Mouse (Mus musculus) myocyte (in vitro differentiated cells): ENCODE results near the gene Dip2c. TPM values are rescaled to one million over a fixed set of nuclear protein-coding genes. Genes with fewer than 3 reads are reported as not detected.
A peak's percentile ranks its signal among the peaks of the same experiment; 100 is the strongest.

Experiments used
- H3K27me3 ChIP-seq: one replicate; pipeline ENCODE4 v1.6.1; 2011; ENCODE audit not compliant: control insufficient read depth, insufficient read depth, insufficient read length
- H3K36me3 ChIP-seq: one replicate; pipeline ENCODE4 v1.6.1; 2011; ENCODE audit not compliant: control insufficient read depth, insufficient read depth
- H3K4me2 ChIP-seq: one replicate; pipeline ENCODE4 v1.6.1; 2011; ENCODE audit warnings: low read depth, control low read depth
- H3K4me3 ChIP-seq: one replicate; pipeline ENCODE4 v1.5.1; 2011; ENCODE audit warnings: mild to moderate bottlenecking, control low read depth, moderate library complexity
- H3K79me2 ChIP-seq: one replicate; pipeline ENCODE4 v1.6.1; 2011; ENCODE audit not compliant: control insufficient read depth, insufficient read depth
- H3ac ChIP-seq: one replicate; pipeline ENCODE4 v1.6.1; 2011; ENCODE audit not compliant: control insufficient read depth, insufficient read length
- CEBPB ChIP-seq: IDR thresholded peaks from 2 replicates; pipeline ENCODE4 v1.6.1; 2011; ENCODE audit warnings: mild to moderate bottlenecking, moderate library complexity; ENCODE audit not compliant: poor library complexity, insufficient read depth, severe bottlenecking
- E2F4 ChIP-seq: IDR thresholded peaks from one replicate; pipeline ENCODE4 v1.6.1; 2011; ENCODE audit warnings: mild to moderate bottlenecking, control low read depth, moderate library complexity; ENCODE audit not compliant: insufficient read depth
- MAX ChIP-seq: IDR thresholded peaks from one replicate; pipeline ENCODE4 v1.6.1; 2011; ENCODE audit warnings: low read depth, mild to moderate bottlenecking, control low read depth
- MYOD1 ChIP-seq, 3 experiments: IDR thresholded peaks; one replicate each; pipeline ENCODE4 v1.6.1; 2011; ENCODE audit warnings: control low read depth in 2 of 3, low read depth in 2 of 3, mild to moderate bottlenecking in 2 of 3, moderate library complexity in 1 of 3; ENCODE audit not compliant: insufficient read length in 2 of 3, control insufficient read depth in 1 of 3
- MYOG ChIP-seq, 3 experiments: IDR thresholded peaks; one replicate each; pipeline ENCODE4 v1.6.1; 2011; ENCODE audit warnings: control low read depth in 2 of 3, low read depth in 2 of 3, mild to moderate bottlenecking in 2 of 3; ENCODE audit not compliant: insufficient read length in 2 of 3, control insufficient read depth in 1 of 3, insufficient read depth in 1 of 3
- POLR2A ChIP-seq: IDR thresholded peaks from one replicate; pipeline ENCODE4 v1.6.1; 2011; ENCODE audit warnings: low read depth, mild to moderate bottlenecking, control low read depth, moderate library complexity; ENCODE audit not compliant: insufficient read length
- POLR2AphosphoS2 ChIP-seq: IDR thresholded peaks from one replicate; pipeline ENCODE4 v1.6.1; 2011; ENCODE audit warnings: low read depth, control low read depth; ENCODE audit not compliant: insufficient read length
- REST ChIP-seq: IDR thresholded peaks from one replicate; pipeline ENCODE4 v1.6.1; 2011; ENCODE audit warnings: mild to moderate bottlenecking, control low read depth, moderate library complexity; ENCODE audit not compliant: insufficient read depth, insufficient read length
- SRF ChIP-seq: IDR thresholded peaks from one replicate; pipeline ENCODE4 v1.6.1; 2011; ENCODE audit warnings: low read depth; ENCODE audit not compliant: control insufficient read depth, insufficient read length
- TCF12 ChIP-seq: IDR thresholded peaks from one replicate; pipeline ENCODE4 v1.6.1; 2011; ENCODE audit warnings: mild to moderate bottlenecking, control low read depth; ENCODE audit not compliant: poor library complexity, insufficient read depth, severe bottlenecking
- TCF3 ChIP-seq: IDR thresholded peaks from one replicate; pipeline ENCODE4 v1.6.1; 2011; ENCODE audit warnings: low read depth, control low read depth; ENCODE audit not compliant: insufficient read length
- USF1 ChIP-seq: IDR thresholded peaks from one replicate; pipeline ENCODE4 v1.6.1; 2011; ENCODE audit warnings: low read depth, mild to moderate bottlenecking, control low read depth, moderate library complexity
- polyA plus RNA-seq: library from polyadenylated mRNA; unstranded; fragments of >200 nt; fragmentation: generic; extraction: Trizol; gene quantifications from one replicate; pipeline ENCODE4 v1.2.1, GENCODE M21; 2012; ENCODE audit warnings: missing spikeins

Dip2c gene
- polyA plus RNA-seq, result 17.8 TPM

- H3K4me2 ChIP-seq, result peak within 1 kb of the TSS; percentile 79
- H3K79me2 ChIP-seq, result peaks cover 42% of the 10 kb centered on the region
- TF ChIP-seq MYOD1 (IDR thresholded peaks at IDR 0.05; ENCODE audit: control insufficient read depth in 1 of 3, insufficient read length in 2 of 3, low read depth in 2 of 3) (peak in 1 of 3 experiments; percentile 26), TCF3 (no peak), MAX (no peak), SRF (no peak), TCF12 (no peak), E2F4 (no peak), MYOG (IDR thresholded peaks at IDR 0.05; ENCODE audit: control insufficient read depth in 1 of 3, insufficient read depth in 1 of 3, insufficient read length in 2 of 3, low read depth in 2 of 3) (peak in 1 of 3 experiments; percentile 28), POLR2A (peak; percentile 73)
Measured at GRCm38 (mm10) chr13:9276322-9276855, at the start of gene Dip2c. TSS of gene Dip2c (plus strand) at chr13:9276528.

GRCm38 (mm10) chr13:9227078-9227477 lies 49.2 kb upstream of the Dip2c start:
- no peak overlapping the region for H3K4me3 ChIP-seq
- no peak overlapping the region for H3K4me2 ChIP-seq
- no peaks in the 10 kb centered on the region for H3K27me3 ChIP-seq
- H3K79me2 ChIP-seq, result no peaks in the 10 kb centered on the region
- no peak overlapping the region for H3ac ChIP-seq
- TF ChIP-seq POLR2AphosphoS2, result no peak
- H3K36me3 ChIP-seq, result no peaks in the 10 kb centered on the region

More at GRCm38 (mm10) chr13:9276322-9276855, at the start of gene Dip2c:
- no peaks in the 10 kb centered on the region for H3K27me3 ChIP-seq
- H3K4me3 ChIP-seq, result peak within 1 kb of the TSS; percentile 66
- peak within 1 kb of the TSS; percentile 83 for H3ac ChIP-seq
- no peaks in the 10 kb centered on the region for H3K36me3 ChIP-seq

GRCm38 (mm10) chr13:9237495-9237894 lies 38.8 kb upstream of the Dip2c start:
- H3K27me3 ChIP-seq, result no peaks in the 10 kb centered on the region
- no peak overlapping the region for H3K4me2 ChIP-seq
- TF ChIP-seq E2F4 (no peak), SRF (no peak), MYOD1 (IDR thresholded peaks at IDR 0.05; ENCODE audit: control insufficient read depth in 1 of 3, insufficient read length in 2 of 3, low read depth in 2 of 3) (no peak), TCF3 (no peak), USF1 (no peak), POLR2AphosphoS2 (no peak), CEBPB (no peak), MAX (no peak), MYOG (IDR thresholded peaks at IDR 0.05; ENCODE audit: control insufficient read depth in 1 of 3, insufficient read depth in 1 of 3, insufficient read length in 2 of 3, low read depth in 2 of 3) (no peak), TCF12 (no peak), REST (no peak), POLR2A (no peak)
- H3ac ChIP-seq, result no peak overlapping the region
- H3K79me2 ChIP-seq, result no peaks in the 10 kb centered on the region
- no peak overlapping the region for H3K4me3 ChIP-seq
- no peaks in the 10 kb centered on the region for H3K36me3 ChIP-seq

GRCm38 (mm10) chr13:9239127-9239526 lies 37.2 kb upstream of the Dip2c start:
- no peak for TF ChIP-seq POLR2AphosphoS2
- no peak for TF ChIP-seq REST
- no peak for TF ChIP-seq POLR2A
- no peak for TF ChIP-seq MAX
- no peak for TF ChIP-seq TCF3
- no peak for TF ChIP-seq TCF12
- no peak for TF ChIP-seq SRF
- TF ChIP-seq USF1, result no peak
- no peak for TF ChIP-seq MYOG (IDR thresholded peaks at IDR 0.05; ENCODE audit: control insufficient read depth in 1 of 3, insufficient read depth in 1 of 3, insufficient read length in 2 of 3, low read depth in 2 of 3)
- no peak for TF ChIP-seq MYOD1 (IDR thresholded peaks at IDR 0.05; ENCODE audit: control insufficient read depth in 1 of 3, insufficient read length in 2 of 3, low read depth in 2 of 3)
- no peak for TF ChIP-seq CEBPB
- no peak for TF ChIP-seq E2F4
- Histone ChIP-seq H3K36me3 (no peaks in the 10 kb centered on the region), H3ac (no peak overlapping the region), H3K27me3 (no peaks in the 10 kb centered on the region), H3K4me3 (no peak overlapping the region), H3K79me2 (no peaks in the 10 kb centered on the region), H3K4me2 (peak overlapping the region; percentile 87)

GRCm38 (mm10) chr13:9239631-9240236 lies 36.6 kb upstream of the Dip2c start:
- H3K27me3 ChIP-seq, result no peaks in the 10 kb centered on the region
- H3K4me2 ChIP-seq, result peak overlapping the region; percentile 87
- no peak overlapping the region for H3ac ChIP-seq
- TF ChIP-seq TCF3 (no peak), MAX (no peak), USF1 (peak; percentile 3)
- H3K36me3 ChIP-seq, result no peaks in the 10 kb centered on the region
- no peak overlapping the region for H3K4me3 ChIP-seq
- no peaks in the 10 kb centered on the region for H3K79me2 ChIP-seq
